Mouse (Mus musculus) frontal cortex, adult 2 months (tissue): ENCODE data around the gene Rfesd. TPM values are rescaled to one million over a fixed set of nuclear protein-coding genes. Genes with fewer than 3 reads are reported as not detected.

ENCODE experiments used
- DNase-seq, 2 experiments: peaks; one replicate each; pipeline ENCODE4 v3.0.0; 2022; ENCODE audit warnings: low spot score in 1 of 2; ENCODE audit errors: extremely low spot score in 1 of 2
- polyA plus RNA-seq: library from polyadenylated mRNA; depleted of rRNA; stranded (reverse); fragments of >200 nt; gene quantifications from 2 replicates; pipeline ENCODE4 v1.2.3, GENCODE M21; 2012; rRNA removed

Rfesd gene
- 13.6 and 16.6 TPM in 2 replicates for polyA plus RNA-seq

GRCm38 (mm10) chr13:76017974-76018843, at the start of gene Rfesd:
Rfesd (minus strand) TSS chr13:76018719.
- DNase-seq: peak; percentile 95 to 96

DNA sequence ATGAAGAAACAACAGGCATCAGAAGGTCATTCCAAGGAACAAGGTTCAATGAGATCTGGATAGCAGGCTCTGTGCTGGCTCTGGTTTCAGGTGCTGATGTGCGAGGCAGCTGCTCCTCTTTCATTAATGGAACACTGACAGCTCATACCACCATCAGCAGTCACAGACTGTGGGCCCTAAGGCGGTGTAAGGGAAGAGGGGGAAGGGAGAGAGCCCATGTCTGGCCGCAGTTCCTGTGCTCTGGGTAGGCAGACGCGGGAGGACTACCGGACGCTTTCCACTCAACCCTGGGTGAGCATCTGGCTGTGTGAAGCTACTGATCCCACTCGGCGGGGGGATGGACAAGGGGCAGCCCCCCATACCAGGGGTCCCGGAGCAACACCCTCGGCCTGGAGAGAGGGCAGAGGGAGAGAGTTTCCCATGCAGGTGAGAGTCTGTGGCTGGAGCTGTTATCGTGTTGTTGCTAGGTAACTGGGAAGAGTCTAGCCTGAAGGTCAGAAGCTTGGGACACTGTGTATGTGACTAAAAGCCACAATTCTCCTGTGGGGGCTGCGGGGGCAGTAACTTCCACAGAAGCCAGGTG, 45.9 kb upstream of the Rfesd start:
- DNase-seq: no peak

DNA sequence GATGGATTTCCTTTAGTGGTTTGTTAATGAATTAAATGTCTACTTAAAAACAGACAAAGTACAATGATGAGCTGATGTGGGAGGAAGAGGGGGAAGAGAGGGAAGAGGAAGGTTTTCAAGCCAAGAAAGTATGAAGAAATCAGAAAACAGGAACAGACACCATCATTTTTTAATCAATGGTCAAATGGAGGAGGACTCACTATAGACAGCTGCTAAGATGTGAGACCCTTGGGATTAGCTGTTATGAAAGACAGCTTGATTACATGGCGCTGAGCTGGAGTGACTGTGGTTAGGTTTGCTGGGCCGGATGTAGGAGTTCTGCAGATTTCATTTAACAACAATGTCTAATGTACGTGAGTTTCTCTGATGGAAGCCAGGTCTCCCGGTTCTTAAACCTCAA, 45.0 kb upstream of the Rfesd start:
- no peak for DNase-seq

GRCm38 (mm10) chr13:76062569-76062968, 44.0 kb upstream of the Rfesd start:
- DNase-seq: no peak

DNA sequence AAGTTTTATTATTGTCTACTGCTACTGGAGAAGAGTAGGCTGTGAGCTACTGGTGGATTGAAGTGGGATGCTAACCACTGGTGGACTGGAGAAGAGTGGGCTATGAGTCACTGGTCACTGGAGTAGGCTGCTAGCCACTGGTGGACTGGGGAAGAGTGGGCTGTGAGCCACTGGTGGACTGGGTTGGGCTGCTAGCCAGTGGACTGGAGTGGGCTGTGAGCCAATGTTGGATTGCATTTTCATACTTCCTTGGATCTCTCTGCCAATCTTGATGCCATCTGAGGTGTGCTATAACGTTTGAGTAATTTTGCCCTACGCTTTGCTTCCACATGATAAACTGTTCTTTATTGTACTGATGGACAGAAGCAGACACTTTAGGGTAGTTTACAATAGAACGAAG, 43.6 kb upstream of the Rfesd start:
- DNase-seq: no peak

DNA sequence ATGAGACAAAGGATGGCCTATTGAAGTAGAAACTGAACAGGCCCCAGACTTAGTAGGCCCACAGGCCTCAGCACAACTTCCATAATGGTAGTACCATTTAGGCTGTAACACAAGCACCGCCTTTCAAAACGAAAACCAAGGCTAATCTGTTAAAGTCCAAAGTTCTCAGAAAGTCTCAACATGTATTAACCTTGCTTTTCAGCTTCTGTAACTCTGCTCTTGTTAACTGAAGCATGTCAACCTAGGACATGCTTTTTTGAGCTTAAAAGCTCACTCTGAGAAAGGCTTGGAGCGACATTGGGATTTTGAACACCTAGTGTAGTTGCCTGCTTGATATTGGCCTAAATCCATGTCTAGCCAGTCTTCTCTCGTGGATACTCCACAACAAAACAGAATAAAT, 41.1 kb upstream of the Rfesd start:
- no peak for DNase-seq

DNA sequence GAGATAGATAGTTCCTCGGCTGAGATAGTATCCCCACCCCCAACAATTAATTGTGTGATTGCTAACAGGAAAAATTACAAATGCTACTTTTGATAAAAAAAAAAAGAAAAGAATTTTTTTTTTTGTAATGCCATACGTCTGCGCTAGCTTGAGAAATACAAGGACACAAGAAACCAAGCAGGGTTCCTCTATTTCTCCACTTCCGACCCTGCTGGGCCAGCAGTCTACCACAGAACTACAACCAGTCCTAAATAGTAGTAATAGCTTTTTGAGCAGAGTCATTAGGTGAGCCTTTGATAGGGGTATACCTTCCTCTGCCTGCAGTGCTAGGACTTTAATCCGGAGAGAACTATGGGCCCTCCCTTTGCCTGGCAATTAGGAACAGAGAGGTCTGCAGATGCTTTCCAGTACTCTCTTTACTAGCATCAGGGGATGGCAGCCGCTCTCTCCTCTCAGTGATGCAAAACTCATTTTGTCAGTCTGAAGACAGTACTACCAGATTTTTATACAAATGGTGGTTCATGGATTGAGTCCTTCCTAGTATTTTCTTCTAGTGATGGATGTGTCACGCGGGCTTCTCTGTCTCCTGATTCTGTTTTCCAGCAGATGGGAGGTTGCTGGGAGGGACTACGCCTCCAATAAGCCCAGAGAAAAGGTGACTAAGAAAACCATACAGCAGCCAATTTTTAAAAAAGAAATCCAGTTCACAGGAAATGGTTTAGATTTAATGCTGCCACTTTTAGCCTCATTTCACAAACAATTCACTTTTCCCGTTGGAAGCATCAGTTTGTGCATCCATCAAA, 38.9 kb upstream of the Rfesd start:
- peak in 1 of 2 experiments; percentile 66 for DNase-seq

- no peak for DNase-seq
Observed at GRCm38 (mm10) chr13:76056896-76057266, 38.4 kb upstream of the Rfesd start, which contains the start of gene Gpr150. Gpr150 (minus strand) TSS chr13:76056996.

- peak; percentile 41 to 82 for DNase-seq
Observed at GRCm38 (mm10) chr13:76056261-76056724, 37.8 kb upstream of the Rfesd start.

DNA sequence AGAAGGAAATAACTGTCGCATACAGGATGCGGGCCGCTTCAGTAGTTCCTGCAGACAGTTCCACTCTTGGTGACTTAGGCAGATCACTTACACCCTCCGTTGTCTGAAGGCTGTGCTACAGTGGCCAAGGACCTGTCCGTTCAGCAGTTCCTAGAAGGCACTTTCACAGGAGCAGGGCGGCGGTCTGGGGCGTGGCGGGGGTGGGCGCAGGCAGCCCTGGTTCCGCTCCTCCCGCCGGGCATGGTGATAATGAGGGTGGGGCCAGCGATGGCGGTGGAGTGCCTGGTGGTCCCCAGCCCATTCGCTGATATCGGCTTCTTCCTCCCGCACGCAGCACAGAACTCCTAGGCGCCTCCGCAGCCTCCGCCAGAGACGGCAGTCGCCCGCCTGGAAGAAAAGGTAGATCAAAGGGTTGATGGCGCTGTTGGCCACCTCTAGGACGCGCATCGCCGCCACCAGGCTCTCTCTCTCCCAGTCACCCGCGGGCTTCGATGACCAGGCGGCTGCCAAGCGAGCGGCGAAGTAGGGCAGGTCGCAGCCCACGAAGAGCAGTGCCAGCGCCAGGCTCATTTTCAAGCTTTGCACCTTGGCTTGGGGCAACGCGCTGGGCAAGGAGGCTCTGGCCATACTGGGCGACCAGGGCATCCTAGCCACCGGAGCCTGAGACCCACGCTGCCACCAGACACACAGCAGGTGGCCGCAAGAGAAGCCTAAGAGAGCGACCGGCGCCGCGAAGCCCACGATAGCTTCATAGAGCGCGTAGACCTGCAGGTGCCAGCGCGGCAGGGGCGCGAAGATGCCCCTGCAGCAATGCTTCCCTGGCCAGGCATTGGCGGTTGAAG, 37.1 kb upstream of the Rfesd start:
- DNase-seq: peak; percentile 30 to 40

GRCm38 (mm10) chr13:76044971-76045370, 26.5 kb upstream of the Rfesd start:
- DNase-seq: no peak

GRCm38 (mm10) chr13:76042455-76042854, 23.9 kb upstream of the Rfesd start:
- DNase-seq: no peak

DNA sequence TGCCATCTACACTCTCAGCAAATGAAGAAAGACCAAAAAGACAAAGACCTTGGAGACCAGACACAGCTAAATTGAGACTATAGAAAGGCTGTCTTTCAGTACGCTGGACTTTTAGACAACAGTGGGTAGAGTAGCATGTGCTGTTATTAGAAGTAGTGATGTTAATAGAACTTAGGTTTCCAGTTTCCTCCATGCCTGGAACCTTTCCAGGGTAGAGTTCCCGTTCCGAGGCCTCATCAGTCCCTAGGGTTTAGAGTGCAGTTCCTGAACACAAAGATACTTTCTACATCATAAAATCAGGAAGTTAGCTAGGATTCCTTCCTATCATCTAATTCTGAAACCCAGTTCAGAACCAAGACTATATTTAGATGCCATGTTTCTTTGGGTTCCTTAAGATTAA, 6.1 kb upstream of the Rfesd start:
- DNase-seq: no peak

- DNase-seq: peak in 1 of 2 experiments; percentile 63
Observed at GRCm38 (mm10) chr13:76021782-76022181, 3.3 kb upstream of the Rfesd start.

- DNase-seq: no peak
Observed at GRCm38 (mm10) chr13:76018844-76019400, 403 bp upstream of the Rfesd start.

DNA sequence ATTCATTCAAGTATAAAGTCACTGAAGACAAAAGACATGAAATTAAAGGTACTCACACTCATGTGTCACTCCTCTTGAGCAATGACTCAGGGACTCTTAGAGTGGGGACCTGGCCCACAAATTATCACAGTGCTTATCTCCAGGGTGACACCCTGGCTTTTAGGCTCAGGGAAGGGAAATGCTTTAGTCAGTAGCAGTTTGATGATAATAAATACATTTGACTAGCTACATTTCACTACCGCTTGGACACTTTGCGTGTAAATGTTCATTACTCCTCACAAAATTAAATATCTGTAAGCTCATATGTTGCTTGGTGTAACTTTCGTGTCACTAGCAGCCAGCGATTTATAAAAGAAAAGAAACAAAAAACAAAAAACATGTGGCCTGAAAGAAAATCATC, 1.1 kb downstream of the Rfesd start:
- peak in 1 of 2 experiments; percentile 20 for DNase-seq

DNA sequence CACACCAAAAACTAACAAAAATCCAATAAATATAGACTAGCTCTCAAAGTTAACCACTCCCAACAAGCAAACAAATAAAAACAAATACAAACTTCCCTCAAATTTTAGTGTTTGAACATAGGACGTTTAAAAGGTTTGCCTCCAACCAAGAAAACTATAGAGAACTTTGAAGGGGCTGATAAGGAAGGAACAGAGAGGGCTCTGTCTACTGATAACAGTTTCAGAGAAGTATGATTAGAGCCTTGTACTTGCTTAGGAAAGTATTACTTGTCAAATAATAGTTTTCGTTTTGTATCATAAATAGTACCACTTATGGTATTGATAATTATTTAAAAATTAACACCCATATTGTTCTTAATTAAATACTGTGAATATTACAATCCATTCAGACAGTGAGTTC, 4.0 kb downstream of the Rfesd start:
- DNase-seq: no peak

DNA sequence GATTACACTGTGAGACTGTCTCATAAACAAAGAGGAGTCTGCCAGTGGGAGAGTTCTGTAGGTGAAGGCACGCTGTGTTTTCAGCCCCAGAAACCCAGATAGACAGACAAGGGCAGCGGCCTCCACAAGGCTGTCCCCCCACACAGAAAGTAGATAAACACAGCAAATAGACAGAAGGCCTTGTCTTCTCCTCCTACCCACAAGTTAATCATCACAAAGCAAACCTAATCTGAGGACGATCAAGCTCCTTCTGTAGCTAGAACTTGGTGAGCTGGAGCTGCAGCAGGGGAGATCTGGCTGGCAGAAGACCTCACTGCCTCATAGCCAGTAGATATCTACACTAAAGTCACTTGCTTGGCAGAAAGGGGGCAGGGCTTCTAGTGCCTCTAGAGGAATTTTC, 15.2 kb downstream of the Rfesd start:
- DNase-seq: no peak

DNA sequence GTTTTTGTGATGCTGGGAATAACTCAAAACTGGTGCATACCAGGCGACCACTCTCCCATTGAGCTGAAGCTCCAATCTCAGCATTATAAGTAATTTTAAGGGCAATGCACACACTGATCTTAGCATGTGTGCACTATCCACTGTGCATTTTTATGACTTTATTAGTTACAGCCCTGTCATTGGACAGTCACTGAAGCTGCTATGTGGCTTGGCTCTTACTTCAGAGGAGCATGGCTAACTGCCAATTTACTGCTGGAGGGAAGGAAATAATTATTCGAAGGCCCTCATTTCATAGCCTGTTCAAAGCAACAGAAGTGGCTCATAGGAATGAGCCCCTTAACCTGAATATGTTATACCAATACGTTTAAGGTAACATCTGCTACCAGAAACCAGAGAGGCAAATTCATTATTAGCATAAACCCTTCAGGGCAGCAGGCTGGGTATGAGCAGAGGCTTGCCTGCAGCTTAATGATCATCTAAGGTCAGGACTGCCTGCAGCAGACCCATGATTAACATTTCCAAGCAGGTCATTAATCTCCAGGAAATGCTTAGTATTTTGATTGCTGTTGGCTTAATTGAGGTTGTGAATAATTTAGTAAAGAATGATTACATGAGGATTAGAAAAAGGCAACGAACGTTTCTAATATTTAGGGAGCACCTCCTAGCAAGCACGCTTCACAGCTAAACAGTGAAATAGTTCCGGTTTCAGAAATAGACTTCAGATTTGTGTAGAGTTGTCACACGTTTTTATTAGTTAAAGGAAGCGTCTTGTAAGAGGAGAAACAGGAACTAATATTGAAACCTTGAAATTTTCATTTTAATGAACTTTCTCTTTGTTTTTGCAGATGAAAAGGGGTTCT, 26.1 kb downstream of the Rfesd start:
- no peak for DNase-seq
